Mouse (Mus musculus) T-cell, adult 2 months (primary cell): ENCODE results near the gene Icosl.
"Not testable (repeated sequence)": the region's sequence is repeated elsewhere in the genome, so short reads cannot be mapped to it uniquely, and the experiment has no call there.

ENCODE experiments used
- DNase-seq: peaks from one replicate; pipeline ENCODE4 v3.0.0; 2022; ENCODE audit warnings: low spot score

Icosl gene

GRCm38 (mm10) chr10:78115153-78115552 is 46.1 kb downstream of the Icosl start:
- no peak for DNase-seq

- no peak for DNase-seq
Observed at GRCm38 (mm10) chr10:78119422-78119821, 50.3 kb downstream of the Icosl start.

- DNase-seq: not testable (repeated sequence)
Observed at GRCm38 (mm10) chr10:78124137-78124536, 55.0 kb downstream of the Icosl start.

GRCm38 (mm10) chr10:78125061-78125460 is 56.0 kb downstream of the Icosl start:
- DNase-seq: peak; percentile 48

GRCm38 (mm10) chr10:78126311-78126710 is 57.2 kb downstream of the Icosl start:
- DNase-seq: no peak

GRCm38 (mm10) chr10:78127046-78127870 is 58.2 kb downstream of the Icosl start:
- no peak for DNase-seq

GRCm38 (mm10) chr10:78127931-78128330 is 58.8 kb downstream of the Icosl start:
- no peak for DNase-seq

- no peak for DNase-seq
Observed at GRCm38 (mm10) chr10:78128647-78129046, 59.5 kb downstream of the Icosl start.

GRCm38 (mm10) chr10:78129423-78129822 is 60.3 kb downstream of the Icosl start:
- no peak for DNase-seq

- DNase-seq: no peak
Observed at GRCm38 (mm10) chr10:78129998-78130397, 60.9 kb downstream of the Icosl start.
